Mouse (Mus musculus) lung, postnatal 36 days (tissue): ENCODE measurements around the gene Ccdc34.

ENCODE experiments used
- DNase-seq: peaks from one replicate; pipeline ENCODE4 v3.0.0; 2022; ENCODE audit warnings: mixed read lengths

The Ccdc34 gene

DNA sequence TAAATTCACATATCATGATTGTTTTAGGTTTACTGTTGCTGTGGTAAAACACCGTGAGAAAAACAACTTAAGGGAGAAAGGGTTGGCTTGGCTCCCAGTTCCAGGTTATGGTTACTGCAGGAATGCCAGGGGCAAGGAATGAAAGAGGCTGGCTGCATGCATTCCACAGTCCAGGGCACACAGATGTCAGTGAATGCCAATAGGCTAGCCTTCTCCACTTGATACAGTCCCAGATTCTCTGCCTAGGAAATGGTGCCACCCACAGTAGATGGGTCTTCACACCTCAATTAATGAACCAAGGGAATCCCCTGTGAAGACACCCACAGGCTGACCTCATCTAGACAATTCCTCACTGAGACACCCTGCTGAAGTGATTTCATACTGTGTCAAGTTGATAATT lies 12.9 kb upstream of the Ccdc34 start:
- DNase-seq, result no peak

DNA sequence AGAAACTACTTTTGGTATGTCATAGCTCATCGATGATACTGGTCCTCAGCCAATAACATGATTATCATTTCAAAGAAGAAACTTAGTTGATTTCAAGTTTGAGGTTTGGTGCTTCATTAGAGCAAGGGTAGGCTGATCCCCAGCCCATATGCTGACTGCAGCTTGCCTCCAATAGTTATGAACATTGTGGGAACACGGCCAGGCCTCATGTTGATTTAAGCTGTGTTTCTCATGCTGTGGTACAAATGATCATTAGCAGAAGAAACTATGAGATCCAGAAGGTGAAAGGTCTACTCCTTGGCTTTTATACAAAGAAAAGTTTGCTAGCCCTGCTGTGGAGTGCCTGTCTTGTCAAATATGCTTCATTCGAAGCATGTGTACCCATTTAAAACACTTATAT lies 12.5 kb upstream of the Ccdc34 start:
- no peak for DNase-seq

DNA sequence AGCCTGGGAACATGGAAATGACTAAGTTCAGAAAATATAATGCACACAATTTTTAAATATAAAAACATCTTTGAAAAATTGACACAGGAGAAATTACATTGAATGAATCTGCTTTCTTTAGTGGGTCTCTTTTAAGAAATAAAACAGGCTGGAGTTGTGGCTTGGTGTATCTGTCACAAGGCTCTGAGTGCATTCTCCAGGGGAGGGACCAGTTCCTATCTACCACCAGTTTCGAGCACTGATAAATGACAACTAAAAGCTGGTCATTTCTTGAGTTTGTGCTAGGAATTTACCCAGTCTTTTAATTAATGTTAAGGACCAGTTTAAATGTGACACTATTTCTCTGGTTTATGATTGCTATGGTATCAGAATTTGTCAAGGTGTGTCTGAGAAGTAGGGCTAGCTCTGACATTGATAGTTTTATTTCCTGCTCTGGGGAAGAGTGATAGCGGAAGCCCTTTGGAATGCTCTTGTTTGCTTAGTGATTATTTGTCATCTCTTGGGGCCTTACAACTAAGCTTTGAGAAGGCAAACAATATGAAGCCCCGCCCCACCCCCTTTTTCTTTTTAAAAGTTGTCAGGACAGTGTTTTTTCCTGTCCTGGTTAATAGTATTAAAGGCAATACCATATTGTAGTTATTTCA lies 11.9 kb upstream of the Ccdc34 start:
- no peak for DNase-seq

DNA sequence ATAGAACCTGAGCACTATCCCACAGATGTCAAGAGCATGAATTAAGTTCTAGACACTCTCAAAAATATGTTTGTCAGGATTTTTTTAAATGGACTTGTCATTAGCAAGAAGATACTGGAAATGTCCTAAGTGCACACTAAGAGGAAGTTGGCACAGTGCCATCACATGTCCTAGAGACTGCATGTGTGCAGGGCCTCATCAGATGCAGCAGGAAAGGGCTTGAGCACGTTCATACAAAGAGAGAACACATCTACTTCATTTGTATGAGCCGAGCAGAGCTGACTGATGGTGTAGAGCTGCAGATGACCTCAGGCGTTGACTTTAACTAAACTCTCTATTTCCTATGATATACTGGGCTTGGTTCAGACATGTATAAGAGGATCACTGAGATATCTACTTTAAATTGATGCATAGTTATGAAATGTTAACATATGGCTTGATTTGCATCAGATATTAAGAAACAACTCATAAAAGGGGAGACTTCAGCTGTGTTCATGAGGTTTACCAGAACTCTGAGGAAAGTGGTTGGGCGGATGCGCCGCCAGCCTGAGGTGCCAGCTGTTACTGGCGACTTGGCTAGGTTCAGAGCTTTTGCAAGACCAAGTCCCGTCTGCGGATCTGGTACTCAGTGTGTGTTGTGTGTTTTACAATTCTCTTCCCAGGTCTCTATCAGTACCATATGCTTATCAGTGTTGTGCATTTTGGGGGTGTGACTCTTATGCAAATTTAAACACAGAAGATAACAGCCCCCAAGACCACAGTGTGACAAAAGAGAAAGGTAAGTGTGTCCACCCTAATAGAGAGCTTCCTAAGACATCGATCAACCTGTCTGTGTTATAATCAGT lies 10.0 kb upstream of the Ccdc34 start:
- DNase-seq, result peak; percentile 17

GRCm38 (mm10) chr2:110009449-110009848 lies 8.2 kb upstream of the Ccdc34 start:
- DNase-seq, result no peak

DNA sequence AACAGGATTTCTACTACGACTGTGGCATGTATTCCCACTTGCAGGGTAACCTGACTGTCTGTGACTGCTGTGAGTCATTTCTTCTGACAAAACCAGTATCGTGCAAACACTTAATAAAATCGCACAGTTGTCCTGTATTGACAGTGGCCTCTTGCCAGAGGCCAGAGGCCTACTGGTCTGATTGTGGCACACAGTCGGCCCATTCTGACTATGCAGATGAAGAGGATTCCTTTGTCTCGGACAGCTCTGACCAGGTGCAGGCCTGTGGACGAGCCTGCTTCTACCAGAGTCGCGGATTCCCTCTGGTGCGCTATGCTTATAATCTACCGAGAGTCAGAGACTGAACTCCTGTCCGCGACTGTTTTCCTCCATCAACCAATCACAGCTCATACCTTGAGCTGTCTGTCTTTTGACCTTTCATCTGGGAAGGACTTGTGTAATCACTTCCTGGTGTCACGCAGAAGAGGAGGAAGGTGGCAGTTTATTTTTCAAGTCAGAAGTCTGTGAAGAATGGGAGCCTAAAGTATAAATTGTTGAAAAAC lies 5.4 kb upstream of the Ccdc34 start:
- no peak for DNase-seq

- no peak for DNase-seq
Observed at GRCm38 (mm10) chr2:110017087-110017486, 530 bp upstream of the Ccdc34 start.

- DNase-seq, result no peak
Observed at GRCm38 (mm10) chr2:110019656-110020055, 2.0 kb downstream of the Ccdc34 start.

DNA sequence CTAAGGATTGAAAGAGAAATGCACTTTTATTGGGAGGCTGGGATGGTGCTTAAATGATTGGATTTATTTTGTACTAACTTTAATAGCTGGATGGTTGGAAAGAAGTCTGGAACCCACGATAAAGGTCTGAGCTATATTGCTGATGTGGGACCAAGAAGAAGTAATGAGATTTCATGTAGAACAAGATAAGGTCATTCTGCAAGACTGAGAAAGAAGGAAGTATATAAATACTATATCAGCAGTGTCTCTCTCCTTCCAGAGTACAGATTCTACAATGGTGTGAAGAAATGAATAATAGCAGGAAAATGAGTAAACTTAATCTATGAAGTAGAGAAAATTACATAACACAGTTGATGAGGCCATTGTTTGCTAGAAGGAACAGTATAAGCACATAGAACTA lies 2.8 kb downstream of the Ccdc34 start:
- DNase-seq, result no peak

DNA sequence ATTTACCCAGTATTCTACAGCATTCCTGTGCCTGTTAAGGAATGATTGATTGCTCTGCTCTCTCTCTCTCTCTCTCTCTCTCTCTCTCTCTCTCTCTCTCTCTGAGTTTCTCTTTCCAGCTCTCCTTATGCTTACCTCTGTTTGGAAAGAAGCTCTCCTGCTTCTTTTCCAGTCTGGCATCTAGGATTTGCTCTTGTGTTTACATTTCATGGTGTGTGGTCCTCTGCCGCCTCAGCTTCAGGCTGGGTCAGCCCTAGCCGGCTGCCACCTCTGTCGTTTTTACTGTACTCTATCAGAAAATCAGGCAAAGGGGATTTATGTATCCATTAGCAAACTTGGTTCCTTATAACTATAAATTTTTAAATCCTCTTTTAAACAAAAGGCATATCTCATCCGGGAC lies 18.6 kb downstream of the Ccdc34 start:
- no peak for DNase-seq

- DNase-seq, result no peak
Observed at GRCm38 (mm10) chr2:110036665-110037064, 19.0 kb downstream of the Ccdc34 start.

DNA sequence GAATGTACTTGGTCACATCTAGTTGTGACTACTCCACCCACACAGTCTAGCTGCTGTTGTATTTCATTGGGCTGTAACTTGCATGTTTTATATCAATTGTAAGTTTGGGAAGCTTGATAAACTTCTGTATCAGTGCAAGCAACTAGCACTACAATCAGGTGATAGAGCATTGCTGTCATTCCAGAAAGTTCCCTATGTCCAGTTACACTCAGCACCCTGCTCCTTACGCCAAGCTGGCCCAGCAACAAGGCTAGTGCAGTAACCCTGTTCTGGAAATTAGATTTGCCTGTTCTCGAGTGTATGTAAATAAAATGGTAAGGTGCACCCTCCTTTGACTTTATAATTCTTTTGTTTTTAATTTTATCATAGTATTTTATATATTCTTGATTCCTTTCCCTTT lies 19.6 kb downstream of the Ccdc34 start:
- DNase-seq, result no peak

DNA sequence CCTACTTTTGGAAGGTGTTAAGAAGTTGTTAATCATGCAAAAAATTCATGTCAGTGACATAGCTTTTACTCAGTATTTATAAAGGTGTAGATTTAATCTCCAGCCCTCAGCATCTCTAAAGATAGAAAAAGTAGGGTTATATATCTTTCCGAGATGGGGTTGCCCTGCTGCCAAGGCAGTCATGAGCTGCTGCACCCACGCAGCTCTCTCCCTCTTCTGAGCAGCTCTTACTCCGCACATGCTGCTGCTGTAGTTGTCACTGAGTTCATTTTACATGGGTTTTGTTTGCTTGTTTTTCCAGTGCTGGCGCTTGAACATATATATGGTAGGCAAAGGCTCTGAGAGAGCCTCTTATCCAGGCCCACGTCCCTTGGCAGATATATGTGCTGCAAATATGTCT lies 20.7 kb downstream of the Ccdc34 start:
- DNase-seq, result no peak

DNA sequence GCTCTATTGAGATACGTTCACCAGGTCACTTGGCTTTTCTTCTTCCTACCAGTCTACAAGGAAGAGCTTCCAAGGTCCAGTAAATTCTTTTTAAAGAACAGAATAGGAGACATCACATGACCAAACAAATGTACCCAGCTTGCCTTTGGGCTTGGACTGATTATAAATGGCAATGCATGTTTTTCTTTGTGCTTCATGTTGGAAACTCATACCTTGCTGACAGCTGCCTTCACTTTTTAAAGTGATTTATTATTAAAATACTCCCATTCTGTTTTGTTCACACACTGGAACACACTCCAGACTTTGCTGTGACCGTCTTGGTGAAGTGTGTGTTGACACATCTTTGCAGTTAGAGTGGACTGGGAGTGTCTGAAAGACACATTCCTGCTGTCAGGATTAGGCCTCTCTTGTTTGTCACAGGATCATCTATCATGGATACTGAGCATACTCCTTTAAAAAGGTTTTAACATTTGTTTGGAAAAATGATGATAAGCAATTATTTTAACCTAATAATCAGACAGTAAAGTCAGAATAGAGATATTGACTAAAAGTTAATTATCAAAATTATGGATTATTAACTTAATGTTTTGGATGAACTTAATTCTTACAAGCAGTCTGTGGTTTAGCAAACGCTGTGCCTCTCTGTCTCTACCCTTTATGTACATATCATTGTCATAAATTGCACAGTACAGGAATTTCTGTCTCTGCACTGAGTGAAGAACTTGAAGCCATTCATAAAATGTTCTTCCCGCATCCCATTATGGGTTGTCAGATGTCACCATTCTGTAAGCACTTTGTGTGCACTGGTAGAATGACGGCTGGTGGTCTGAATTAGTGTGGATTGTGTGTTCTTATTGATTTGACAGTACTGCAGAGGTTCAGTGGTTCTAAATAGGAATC lies 25.5 kb downstream of the Ccdc34 start:
- DNase-seq, result no peak

- DNase-seq, result no peak
Observed at GRCm38 (mm10) chr2:110058424-110058823, 40.8 kb downstream of the Ccdc34 start.

- peak; percentile 10 for DNase-seq
Observed at GRCm38 (mm10) chr2:110063131-110063530, 45.5 kb downstream of the Ccdc34 start.

GRCm38 (mm10) chr2:110068916-110069315 lies 51.3 kb downstream of the Ccdc34 start:
- no peak for DNase-seq

DNA sequence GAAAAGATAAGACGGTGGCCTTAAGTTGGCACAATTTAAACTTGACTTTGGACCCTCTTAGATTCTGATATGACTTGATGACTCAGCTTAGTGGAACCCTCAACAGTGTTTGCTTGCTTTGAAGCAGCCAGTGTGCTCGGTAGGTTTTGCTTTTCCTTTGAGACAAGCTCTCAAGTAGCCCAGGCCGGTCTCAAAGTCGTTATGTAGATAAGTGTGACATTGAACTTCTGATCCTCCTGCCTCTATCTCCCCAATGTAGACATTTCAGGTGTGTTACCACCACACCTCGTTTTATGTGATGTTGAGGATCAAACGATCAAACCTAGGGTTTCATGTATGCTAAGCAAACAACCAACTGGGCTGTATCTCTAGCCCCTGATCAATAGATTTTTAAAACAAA lies 55.4 kb downstream of the Ccdc34 start:
- no peak for DNase-seq

- no peak for DNase-seq
Observed at GRCm38 (mm10) chr2:110074646-110075452, 57.2 kb downstream of the Ccdc34 start.

DNA sequence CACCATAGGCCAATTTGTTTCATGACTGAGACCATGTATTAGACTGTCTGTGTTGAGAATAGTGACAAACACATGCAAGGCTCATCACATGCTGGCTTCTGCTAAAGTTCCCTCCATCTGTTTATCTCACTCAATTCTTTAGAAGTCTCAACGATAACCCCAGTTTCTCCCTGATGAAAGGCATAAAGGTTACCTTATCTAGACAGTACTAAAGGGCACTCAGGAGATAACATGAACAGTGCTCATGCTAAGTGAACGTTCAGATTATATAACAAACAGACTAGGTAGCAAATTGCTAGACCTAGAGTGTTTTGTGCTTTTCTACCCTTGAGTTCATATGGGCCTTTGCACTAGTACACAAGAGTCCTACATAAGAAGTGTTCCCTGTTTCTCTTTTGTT lies 59.6 kb downstream of the Ccdc34 start:
- no peak for DNase-seq

GRCm38 (mm10) chr2:110077655-110078054 lies 60.0 kb downstream of the Ccdc34 start:
- no peak for DNase-seq

DNA sequence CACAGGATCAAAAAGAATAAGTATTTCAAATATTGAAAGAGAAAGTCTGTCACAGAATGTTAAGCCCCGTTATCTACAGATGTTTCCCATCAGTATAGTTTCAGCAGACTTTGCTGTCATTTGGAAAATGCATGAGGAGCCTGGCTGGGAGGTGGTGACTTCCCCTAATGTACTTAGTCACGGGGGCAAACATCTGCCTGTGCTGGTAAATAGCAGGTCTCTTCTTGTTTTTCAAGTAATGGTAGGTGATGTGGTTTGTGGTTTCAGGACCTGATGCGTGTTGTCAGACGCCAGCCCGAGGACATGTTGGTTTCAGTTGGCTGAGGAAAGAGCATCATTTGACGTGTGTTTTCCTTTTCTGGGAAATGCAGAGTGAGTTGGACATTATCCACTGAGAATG lies 62.9 kb downstream of the Ccdc34 start:
- no peak for DNase-seq
